Mouse (Mus musculus) lung, postnatal 10 days (tissue): ENCODE measurements around the gene Apbb2.

ENCODE experiments used
- DNase-seq: peaks from one replicate; pipeline ENCODE4 v3.0.0; 2021

Gene Apbb2

DNA sequence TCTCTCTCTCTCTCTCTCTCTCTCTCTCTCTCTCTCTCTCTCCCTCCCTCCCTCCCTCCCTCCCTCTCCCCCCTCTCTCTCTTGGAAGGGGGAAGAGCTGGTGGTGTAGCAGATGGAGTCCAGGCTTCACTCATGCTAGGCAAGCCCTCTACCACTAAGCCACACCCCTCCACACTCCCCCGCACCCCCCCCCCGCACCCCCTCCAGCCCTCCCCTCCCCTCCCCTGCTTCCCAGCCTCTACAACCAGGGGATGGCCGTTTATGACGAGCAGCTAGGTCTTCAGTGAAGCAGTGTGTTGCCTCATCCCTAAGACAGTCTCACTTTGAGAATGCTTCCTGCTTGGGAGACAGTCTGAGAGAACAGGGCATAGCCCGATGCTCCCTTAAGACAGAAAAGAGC is 210.6 kb downstream of the Apbb2 start:
- no peak for DNase-seq

GRCm38 (mm10) chr5:66406431-66406830 is 212.2 kb downstream of the Apbb2 start:
- DNase-seq = no peak

DNA sequence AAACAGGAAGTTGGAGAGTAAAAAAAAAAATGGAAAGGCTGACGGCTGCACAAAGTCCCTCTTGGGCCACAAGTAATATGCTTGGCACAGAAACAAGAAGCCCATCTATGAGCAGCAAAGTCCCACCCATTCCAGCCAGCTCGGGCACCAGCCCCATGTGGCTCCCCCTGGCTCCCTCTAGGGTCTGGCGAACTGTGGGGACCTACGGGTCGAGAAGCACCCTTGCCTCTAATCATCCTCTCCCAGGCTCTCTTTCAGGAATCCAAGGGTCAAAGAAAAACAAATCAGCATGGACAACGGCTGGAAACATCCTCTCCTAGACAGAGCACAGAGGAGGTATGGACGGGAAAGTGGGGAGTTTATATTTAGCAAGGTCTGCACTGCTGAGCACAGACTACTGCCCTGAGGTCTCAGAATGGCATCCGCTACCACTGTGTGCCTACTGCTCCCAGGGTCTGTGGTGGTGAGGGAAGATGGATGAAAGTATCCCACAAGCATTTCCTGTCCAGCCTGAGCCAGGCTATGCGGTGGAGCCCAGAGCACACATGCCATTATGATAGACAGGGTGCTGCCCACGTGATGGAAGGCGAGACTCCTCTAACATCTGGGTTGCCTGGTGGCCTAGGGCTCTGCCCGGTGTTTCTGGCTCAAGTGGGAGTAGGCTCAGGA is 212.7 kb downstream of the Apbb2 start:
- peak; percentile 25 for DNase-seq

GRCm38 (mm10) chr5:66405305-66405704 is 213.3 kb downstream of the Apbb2 start:
- DNase-seq = no peak

- DNase-seq = no peak
Measured at GRCm38 (mm10) chr5:66400563-66400962, 218.0 kb downstream of the Apbb2 start.

- no peak for DNase-seq
Measured at GRCm38 (mm10) chr5:66399264-66399620, 219.3 kb downstream of the Apbb2 start.

- DNase-seq = no peak
Measured at GRCm38 (mm10) chr5:66398530-66399263, 219.9 kb downstream of the Apbb2 start.

GRCm38 (mm10) chr5:66393767-66394446 is 224.7 kb downstream of the Apbb2 start:
- DNase-seq = no peak

DNA sequence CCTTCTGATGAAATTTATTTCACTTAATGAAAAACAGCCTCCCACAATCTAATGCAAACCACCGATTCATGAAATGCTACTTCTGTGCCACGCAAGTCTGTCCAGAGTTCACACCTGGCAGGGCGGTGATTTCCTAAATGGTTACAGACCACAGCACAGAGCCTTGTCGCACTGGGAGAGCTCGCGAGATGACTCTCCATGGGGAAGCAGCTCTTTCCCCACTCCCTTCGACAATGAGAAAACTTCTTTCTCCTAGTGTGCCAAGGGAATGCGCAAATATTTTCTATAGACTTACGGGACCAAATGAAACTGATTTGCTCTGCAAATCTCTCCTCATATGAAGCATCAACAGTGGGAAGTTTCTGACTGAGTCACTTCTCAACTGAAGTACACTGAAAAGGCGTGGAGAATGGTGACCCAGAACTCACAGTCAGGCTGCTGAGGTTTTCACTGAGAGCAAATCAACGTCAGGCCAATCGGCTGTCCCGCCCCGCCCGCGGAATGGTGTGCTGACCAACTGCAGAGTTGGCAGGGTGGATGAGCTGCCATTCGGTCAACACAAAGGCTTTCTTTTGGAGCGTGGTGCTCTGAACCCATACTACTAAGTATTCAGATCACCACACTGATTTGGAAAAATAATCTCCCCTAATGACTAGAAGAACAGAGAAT is 225.6 kb downstream of the Apbb2 start:
- no peak for DNase-seq

DNA sequence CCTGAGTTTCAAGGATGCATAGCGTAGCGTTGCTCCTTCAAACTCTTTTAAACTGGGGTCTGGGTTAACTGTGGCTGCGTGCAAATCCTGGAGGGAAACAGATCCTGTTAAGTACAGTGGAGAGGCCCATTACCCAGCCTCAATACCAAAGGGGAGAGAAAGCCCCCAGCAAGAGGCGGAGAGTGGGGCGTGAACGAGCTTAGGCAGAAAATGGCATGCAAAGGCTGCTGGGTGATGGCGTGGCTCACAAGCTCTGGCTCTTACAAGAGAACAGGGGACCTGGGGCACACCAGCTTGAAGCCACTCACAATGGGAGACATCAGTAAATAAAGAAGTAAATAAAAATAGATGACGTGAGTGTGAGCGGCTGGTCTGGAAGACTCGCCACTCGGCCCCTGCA is 226.8 kb downstream of the Apbb2 start:
- DNase-seq = no peak

- DNase-seq = no peak
Measured at GRCm38 (mm10) chr5:66391299-66391698, 227.3 kb downstream of the Apbb2 start.

DNA sequence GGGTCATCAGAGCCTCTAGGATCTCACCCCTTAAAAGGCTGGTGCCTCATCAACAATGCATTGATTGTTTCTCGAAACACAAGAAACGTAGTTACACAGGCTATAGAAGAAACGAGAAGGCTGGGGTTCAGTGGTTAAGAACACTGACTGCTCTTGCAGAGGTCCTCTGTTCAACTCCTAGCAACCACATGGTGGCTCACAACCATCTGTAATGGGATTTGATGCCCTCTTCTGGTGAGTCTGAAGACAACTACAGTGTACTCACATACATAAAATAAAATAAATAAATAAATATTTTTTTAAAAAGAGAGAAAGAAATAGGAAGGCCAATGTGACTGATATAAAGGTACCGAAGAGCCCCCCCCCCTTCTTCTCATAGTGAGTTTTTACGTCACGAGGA is 228.0 kb downstream of the Apbb2 start:
- DNase-seq = no peak

DNA sequence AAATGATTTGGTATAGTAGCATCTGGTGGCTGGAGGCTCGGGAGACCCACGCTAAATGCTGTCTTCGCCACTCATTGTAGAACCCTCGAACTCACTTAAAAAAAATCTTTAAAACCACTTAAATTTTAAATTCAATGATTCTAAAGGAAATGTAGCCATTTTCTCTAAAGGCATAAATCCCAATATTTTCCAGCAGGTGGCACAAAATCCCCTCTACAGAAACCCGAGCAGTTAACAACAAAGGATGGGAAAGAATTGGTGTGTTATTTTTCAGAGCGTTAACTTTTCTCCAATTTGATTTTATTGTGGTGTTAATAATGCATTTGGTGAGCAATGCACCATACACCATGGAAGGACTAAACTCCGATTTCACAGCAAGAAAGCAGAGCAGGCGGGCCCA is 231.1 kb downstream of the Apbb2 start:
- DNase-seq = no peak

DNA sequence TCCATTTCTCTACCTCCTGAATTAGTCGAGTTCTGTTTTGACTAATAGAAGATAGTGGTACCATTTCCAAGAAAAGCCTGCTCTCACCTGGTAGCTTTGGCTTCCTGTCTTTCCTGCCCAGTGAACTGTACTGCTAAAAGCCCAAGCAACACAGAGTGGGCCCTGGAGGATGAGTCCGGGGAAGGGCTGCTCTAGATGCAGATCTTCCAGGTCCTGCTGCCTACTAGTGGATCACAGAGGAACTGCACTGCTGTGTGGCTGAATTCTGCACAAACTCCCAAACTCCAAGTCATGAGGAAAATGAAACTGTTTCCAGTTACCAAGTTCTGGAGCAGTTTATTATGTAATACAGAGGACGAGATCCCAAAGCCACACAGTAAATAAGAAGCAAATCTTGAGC is 232.9 kb downstream of the Apbb2 start:
- DNase-seq = peak; percentile 78

DNA sequence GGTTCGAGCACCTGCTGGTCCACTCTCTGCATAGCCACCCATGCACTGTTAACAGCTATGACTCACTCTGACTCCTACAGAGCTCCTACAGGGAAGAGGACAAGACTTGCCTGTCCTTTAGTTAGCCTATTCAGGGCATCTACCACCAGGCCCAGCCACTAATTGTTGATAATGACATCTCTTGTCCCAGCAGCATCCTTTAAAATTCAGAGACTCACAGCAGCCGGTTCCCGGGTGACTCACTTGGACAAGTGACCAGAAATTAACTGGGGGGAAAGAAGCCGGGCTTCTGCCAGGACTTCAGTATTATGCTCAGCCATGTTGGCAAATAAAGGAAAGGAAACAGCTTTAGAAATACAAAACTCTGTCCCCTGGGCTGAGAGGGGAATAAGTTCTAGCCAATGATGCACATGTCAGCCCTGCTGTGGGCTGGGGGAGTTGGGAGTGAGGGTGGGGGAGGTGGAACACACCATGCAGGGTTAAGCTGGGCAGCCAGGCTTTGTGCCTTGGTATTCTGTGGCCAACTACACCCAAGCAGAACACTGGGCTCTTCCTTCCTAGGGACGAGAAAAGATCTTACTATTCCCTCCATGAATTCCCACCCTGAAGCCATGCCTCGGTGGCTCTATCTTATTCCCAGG is 233.7 kb downstream of the Apbb2 start:
- no peak for DNase-seq

DNA sequence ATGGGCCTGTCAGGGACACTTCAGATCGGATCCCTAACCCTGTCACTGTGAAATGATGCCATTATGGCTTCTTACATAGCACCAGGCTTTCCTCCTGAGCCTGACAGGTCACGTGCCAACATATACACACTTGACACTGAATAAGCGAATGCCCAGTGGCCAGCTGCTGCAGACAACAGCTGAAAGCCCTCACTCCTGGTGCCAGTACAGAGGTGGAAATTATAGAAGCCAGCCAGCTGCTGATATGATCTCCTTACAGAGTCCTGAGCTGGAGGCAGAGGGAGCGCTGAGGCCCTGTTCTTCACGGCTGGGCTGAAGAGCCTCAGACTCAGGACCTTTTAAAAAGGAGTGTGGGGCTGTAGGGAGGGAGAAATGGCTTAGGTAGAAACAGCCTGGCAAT is 234.5 kb downstream of the Apbb2 start:
- DNase-seq = no peak

GRCm38 (mm10) chr5:66382111-66382510 is 236.5 kb downstream of the Apbb2 start:
- DNase-seq = no peak

GRCm38 (mm10) chr5:66378968-66379367 is 239.6 kb downstream of the Apbb2 start:
- DNase-seq = no peak

DNA sequence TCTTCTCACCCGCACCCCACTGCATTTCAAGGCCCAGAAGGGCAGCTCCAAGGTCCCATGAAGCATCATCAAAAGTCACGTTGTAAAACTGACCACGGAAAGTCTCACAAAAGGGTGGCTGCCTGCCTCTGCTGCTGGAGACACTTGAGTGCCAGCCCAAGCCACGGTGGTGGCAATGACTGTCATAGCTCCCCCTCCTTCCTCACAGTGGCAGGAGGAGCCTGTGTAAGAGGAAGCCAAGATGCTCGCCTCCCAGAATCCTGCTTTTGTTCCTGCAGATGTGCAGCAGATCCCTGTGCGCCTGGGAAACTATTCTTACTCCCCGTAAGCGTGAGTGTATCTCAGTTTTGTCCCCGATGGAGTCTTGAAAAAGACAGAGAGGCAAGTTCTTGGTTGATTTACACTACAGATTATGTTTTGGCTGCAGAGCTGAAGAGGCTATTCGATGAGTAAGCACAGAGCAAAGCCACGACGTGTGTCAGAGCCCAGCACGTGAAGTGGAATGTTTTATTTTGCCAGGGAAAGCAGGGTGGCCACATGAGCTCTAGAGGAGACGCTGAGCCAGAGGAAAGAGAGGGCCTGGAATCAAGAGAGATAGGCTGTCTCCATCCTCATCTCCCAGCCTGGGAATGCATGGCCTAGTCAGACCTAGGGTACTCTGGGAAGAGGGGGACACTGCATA is 241.9 kb downstream of the Apbb2 start:
- DNase-seq = peak; percentile 10

DNA sequence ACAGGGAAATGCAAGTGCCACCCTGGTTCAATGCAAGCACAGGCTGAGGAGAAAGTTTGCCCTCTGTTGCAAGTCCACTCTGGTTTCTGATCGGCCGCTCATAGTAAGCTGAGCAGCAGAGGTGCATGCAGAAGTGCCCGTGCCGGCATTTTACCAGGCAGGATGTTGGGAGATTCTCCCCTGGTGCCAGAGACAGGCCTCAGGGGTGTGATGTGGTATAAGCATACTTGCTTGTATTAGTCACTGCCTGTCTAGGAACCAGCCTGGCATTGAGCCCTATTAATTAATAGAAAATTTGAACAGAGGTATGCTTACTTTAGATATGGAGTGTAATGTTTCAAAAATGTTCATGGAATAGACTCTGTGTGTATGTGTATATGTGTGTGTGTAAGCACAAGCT is 244.2 kb downstream of the Apbb2 start:
- DNase-seq = no peak

DNA sequence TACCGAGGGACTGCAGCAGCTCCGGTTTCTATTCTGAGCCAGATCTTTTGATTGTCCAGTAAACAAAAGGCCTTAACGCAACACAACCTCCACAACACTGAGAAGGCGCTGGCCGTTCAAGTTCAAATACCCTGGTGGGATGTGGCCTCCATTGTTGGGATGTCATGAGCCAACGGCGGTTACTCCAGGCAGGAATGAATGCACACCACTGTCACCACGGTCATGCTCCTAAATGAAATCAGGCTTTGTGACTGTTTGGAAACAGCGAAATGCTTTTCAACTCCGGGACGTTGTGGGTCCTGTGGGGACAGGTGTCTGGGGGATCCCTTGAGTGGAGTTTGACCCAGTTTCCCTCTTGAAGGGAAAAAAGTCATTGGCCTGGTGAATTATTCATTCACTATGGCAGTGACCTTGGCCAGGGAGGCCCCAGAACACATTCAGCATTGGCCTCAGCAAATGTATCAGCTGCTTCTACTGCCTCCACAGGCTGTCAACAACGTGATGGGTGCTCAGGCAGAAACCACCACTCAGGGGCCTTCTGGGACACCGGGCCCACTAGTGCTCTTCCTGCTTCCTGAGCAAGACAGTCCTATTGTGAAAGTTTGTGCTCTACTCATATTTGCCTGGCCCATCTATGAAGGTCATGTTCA is 244.9 kb downstream of the Apbb2 start:
- DNase-seq = no peak

DNA sequence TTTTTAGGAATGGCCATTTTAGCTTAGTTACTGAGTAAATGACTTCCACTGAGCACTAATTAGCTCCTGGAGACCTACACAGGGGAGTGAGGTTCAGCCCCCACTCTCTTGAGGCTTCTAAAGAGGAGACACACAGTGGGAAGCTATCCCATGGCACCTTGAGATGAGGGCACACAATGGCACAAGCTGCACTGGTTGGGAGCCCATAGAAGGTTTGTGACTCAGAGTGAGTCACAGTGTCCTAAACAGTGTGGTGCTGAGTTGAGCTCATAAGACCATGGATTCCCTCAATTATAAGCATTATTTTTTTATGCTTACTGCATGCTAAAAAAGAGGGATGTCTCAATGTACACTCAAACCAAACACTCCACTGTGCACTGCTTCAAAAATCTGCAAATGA is 247.5 kb downstream of the Apbb2 start:
- no peak for DNase-seq
